ENCODE assay signal across 23 mouse cellular contexts in genomic region chr16:4827639-4828038, GRCm38 (mm10). TPM values are rescaled to one million over a fixed set of nuclear protein-coding genes. Genes with fewer than 3 reads are reported as not detected.
DNase-seq lines count a peak whose midpoint lies in the region; ATAC-seq and TF ChIP-seq lines count a peak whose summit lies in the region.
"Had no signal": no experiment of that assay in that cellular context is flagged by ENCODE, and none has a peak within 500 bp of the region (broad histone marks: within the 10 kb centered on the region; RNA-seq: fewer than 3 reads in every experiment).

No protein-coding gene starts in this region.

- no peaks in the 10 kb centered on the region for H3K4me1 ChIP-seq in heart, adult 2 months (ENCODE audit: control insufficient read depth, insufficient read depth, low read length)
- peaks cover 14% of the 10 kb centered on the region for H3K4me1 ChIP-seq in liver, adult 2 months (ENCODE audit: control insufficient read depth, insufficient read depth, low read length)
- H3K4me1 ChIP-seq in liver, postnatal 0 days (ENCODE audit: insufficient read depth): peaks cover 4% of the 10 kb centered on the region; the same call in 1 of the 2 replicates
- peaks cover 15% of the 10 kb centered on the region for H3K4me1 ChIP-seq in liver, embryonic 12.5 days

- no peak for TF ChIP-seq CTCF in heart, adult 2 months (IDR thresholded peaks at IDR 0.05)
- no peak for TF ChIP-seq CTCF in liver, adult 2 months (IDR thresholded peaks at IDR 0.05; ENCODE audit: low read depth, low read length)
- no peak for TF ChIP-seq CTCF in liver, postnatal 0 days (IDR thresholded peaks at IDR 0.05; ENCODE audit: low read depth)

- H3K27ac ChIP-seq in heart, adult 2 months: no peak overlapping the region
- peak overlapping the region; percentile 94 for H3K27ac ChIP-seq in liver, adult 2 months (replicated peaks; ENCODE audit: insufficient read depth, low read depth, low read length)
- H3K27ac ChIP-seq in liver, postnatal 0 days (ENCODE audit: low read depth): peak overlapping the region; percentile 97
- no peak overlapping the region for H3K27ac ChIP-seq in liver, embryonic 12.5 days

- H3K27me3 ChIP-seq in heart, adult 2 months (ENCODE audit: control insufficient read depth, insufficient read depth, low read length): no peaks in the 10 kb centered on the region
- no peaks in the 10 kb centered on the region for H3K27me3 ChIP-seq in liver, adult 2 months (ENCODE audit: control insufficient read depth, insufficient read depth, low read length)
- no peaks in the 10 kb centered on the region for H3K27me3 ChIP-seq in liver, postnatal 0 days (ENCODE audit: insufficient read depth, low read length)
- no peaks in the 10 kb centered on the region for H3K27me3 ChIP-seq in liver, embryonic 12.5 days (replicated peaks)
- H3K27me3 ChIP-seq: CH12.LX, Patski had no signal

- H3K9ac ChIP-seq in heart, adult 2 months (ENCODE audit: low read depth, low read length): no peak overlapping the region
- H3K9ac ChIP-seq in liver, adult 2 months (ENCODE audit: low read depth, low read length): no peak overlapping the region
- no peak overlapping the region for H3K9ac ChIP-seq in liver, postnatal 0 days (replicated peaks)
- H3K9ac ChIP-seq in liver, embryonic 12.5 days: no peak overlapping the region

- no peak overlapping the region for H3K4me2 ChIP-seq in liver, postnatal 0 days (ENCODE audit: low read depth, low read length)
- H3K4me2 ChIP-seq in liver, embryonic 12.5 days: no peak overlapping the region

- TF ChIP-seq EP300 in heart, adult 2 months (IDR thresholded peaks at IDR 0.05; ENCODE audit: insufficient read depth, low read depth, low read length): no peak
- TF ChIP-seq EP300 in liver, postnatal 0 days (IDR thresholded peaks at IDR 0.05; ENCODE audit: low read depth): no peak

- ATAC-seq in liver, postnatal 0 days: no peak
- no peak for ATAC-seq in liver, embryonic 12.5 days
- ATAC-seq: activated CD4-positive, CD25-positive, alpha-beta regulatory T cell, adult 4 months; CD4-positive, CD25-positive, alpha-beta regulatory T cell, adult 4 months; Patski had no signal

- intact Hi-C loops in heart, adult 2 months (cut with DNase I): no loop called here

- H3K79me2 ChIP-seq in heart, adult 2 months (replicated peaks; ENCODE audit: control insufficient read depth, insufficient read depth, low read length): no peaks in the 10 kb centered on the region
- H3K79me2 ChIP-seq in liver, adult 2 months (ENCODE audit: control insufficient read depth, insufficient read depth, low read length): peaks cover 3% of the 10 kb centered on the region; the same call in 1 of the 2 replicates

- no peaks in the 10 kb centered on the region for H3K36me3 ChIP-seq in heart, adult 2 months (ENCODE audit: control insufficient read depth, insufficient read depth, low read length)
- no peaks in the 10 kb centered on the region for H3K36me3 ChIP-seq in liver, adult 2 months (ENCODE audit: control insufficient read depth, insufficient read depth, low read length)
- no peaks in the 10 kb centered on the region for H3K36me3 ChIP-seq in liver, postnatal 0 days (replicated peaks; ENCODE audit: insufficient read depth, low read length)
- no peaks in the 10 kb centered on the region for H3K36me3 ChIP-seq in liver, embryonic 12.5 days
- H3K36me3 ChIP-seq: G1E had no signal

- DNase-seq in heart, adult 11 months: peak; percentile 4
- DNase-seq in heart, adult 2 months: no peak
- peak; percentile 72 for DNase-seq in liver, adult 2 months (ENCODE audit: extremely low read depth, low read depth, low spot score)
- no peak for DNase-seq in liver
- no peak for DNase-seq in liver, postnatal 0 days
- DNase-seq: adrenal gland, adult 2 months; adrenal gland, adult 8-10 months; adrenal gland, postnatal 10 days; adrenal gland, postnatal 14 days; adrenal gland, postnatal 25 days; adrenal gland, postnatal 36 days; B cell, adult 2 months; cerebellum, adult 11 months; cerebellum, adult 11-12 months; cerebellum, adult 18-20 months had no signal

- H3K4me3 ChIP-seq in heart, adult 2 months: no peak overlapping the region
- no peak overlapping the region for H3K4me3 ChIP-seq in liver, adult 2 months (ENCODE audit: insufficient read depth, low read depth, low read length)
- no peak overlapping the region for H3K4me3 ChIP-seq in liver, postnatal 0 days (ENCODE audit: low read depth, low read length)
- H3K4me3 ChIP-seq in liver, embryonic 12.5 days: no peak overlapping the region

- TF ChIP-seq POLR2A in heart, adult 2 months (IDR thresholded peaks at IDR 0.05; ENCODE audit: insufficient read depth, low read depth, low read length): no peak
- no peak for TF ChIP-seq POLR2A in liver, adult 2 months (IDR thresholded peaks at IDR 0.05; ENCODE audit: extremely low read depth, insufficient read depth, low read length)

- WGBS in heart, adult 2 months: 90% methylated on average over 5 of the region's 5 CpGs
- 60% methylated on average over 5 of the region's 5 CpGs for WGBS in liver, adult 2 months
- WGBS in liver, postnatal 0 days (ENCODE audit: insufficient replicate concordance): 76% methylated on average over 5 of the region's 5 CpGs
- WGBS in liver, embryonic 12.5 days (ENCODE audit: insufficient replicate concordance): 78% methylated on average over 5 of the region's 5 CpGs

- no peaks in the 10 kb centered on the region for H3K9me3 ChIP-seq in liver, postnatal 0 days (ENCODE audit: low read length)
- H3K9me3 ChIP-seq in liver, embryonic 12.5 days (replicated peaks): no peaks in the 10 kb centered on the region
- H3K9me3 ChIP-seq: G1E had no signal

RNA-seq across cellular contexts. Expression of gene 4930562C15Rik, which starts 7.6 kb away (rescaled TPM):
- total RNA-seq in heart, adult 2 months (2021): not detected
- 0.23 TPM in 1 of 2 replicates, not detected in the other for polyA plus RNA-seq in heart, adult 2 months (2012; rRNA removed)
- not detected in 2 replicates for total RNA-seq in liver, adult 2 months (2014; rRNA removed)
- polyA plus RNA-seq in liver, adult 2 months (2012; rRNA removed): not detected in 2 replicates
- polyA plus RNA-seq in liver, postnatal 0 days (2015; fragmentation: Nextera tagmentation; extraction: Ambion mirVana): 0.09 TPM in 1 of 2 replicates, not detected in the other
- polyA plus RNA-seq in liver, embryonic 12.5 days (2016; fragmentation: Nextera tagmentation; extraction: Ambion mirVana): 0.13 and 0.16 TPM in 2 replicates
- total RNA-seq: adrenal gland, adult 18-20 months; adrenal gland, adult 2 months; adrenal gland, postnatal 10 days; adrenal gland, postnatal 14 days; adrenal gland, postnatal 25 days; adrenal gland, postnatal 36 days had no signal
- polyA plus RNA-seq: adrenal gland, adult 2 months; brain, embryonic 14.5 days; G1E had no signal

RNA-seq across cellular contexts. Expression of gene Cdip1, which starts 37.5 kb away (rescaled TPM):
- 10 to 100 TPM; 58.4 to 65.6 TPM for total RNA-seq in heart, adult 2 months (2021)
- 94.3 and 100 TPM in 2 replicates for polyA plus RNA-seq in heart, adult 2 months (2012; rRNA removed)
- total RNA-seq in liver, adult 2 months (2014; rRNA removed): 46.2 and 47.4 TPM in 2 replicates
- 101 and 116 TPM in 2 replicates for polyA plus RNA-seq in liver, adult 2 months (2012; rRNA removed)
- polyA plus RNA-seq in liver, postnatal 0 days (2015; fragmentation: Nextera tagmentation; extraction: Ambion mirVana): 46.8 and 50.3 TPM in 2 replicates
- 24.9 and 25.7 TPM in 2 replicates for polyA plus RNA-seq in liver, embryonic 12.5 days (2016; fragmentation: Nextera tagmentation; extraction: Ambion mirVana)

RNA-seq across cellular contexts. Expression of gene Ubald1, which starts 52.5 kb away (rescaled TPM):
- total RNA-seq in heart, adult 2 months (2021): 10 to 100 TPM; 17.2 to 18.3 TPM
- polyA plus RNA-seq in heart, adult 2 months (2012; rRNA removed): 18.2 and 24.5 TPM in 2 replicates
- 4.0 and 7.1 TPM in 2 replicates for total RNA-seq in liver, adult 2 months (2014; rRNA removed)
- 13.6 and 15.5 TPM in 2 replicates for polyA plus RNA-seq in liver, adult 2 months (2012; rRNA removed)
- 15.6 and 16.7 TPM in 2 replicates for polyA plus RNA-seq in liver, postnatal 0 days (2015; fragmentation: Nextera tagmentation; extraction: Ambion mirVana)
- polyA plus RNA-seq in liver, embryonic 12.5 days (2016; fragmentation: Nextera tagmentation; extraction: Ambion mirVana): 14.7 and 16.8 TPM in 2 replicates

RNA-seq across cellular contexts. Expression of gene Mgrn1, which starts 58.4 kb away (rescaled TPM):
- 100 to 1,000 TPM; 148 to 168 TPM for total RNA-seq in heart, adult 2 months (2021)
- polyA plus RNA-seq in heart, adult 2 months (2012; rRNA removed): 274 and 284 TPM in 2 replicates
- 28.2 and 42.8 TPM in 2 replicates for total RNA-seq in liver, adult 2 months (2014; rRNA removed)
- 59.0 and 71.0 TPM in 2 replicates for polyA plus RNA-seq in liver, adult 2 months (2012; rRNA removed)
- polyA plus RNA-seq in liver, postnatal 0 days (2015; fragmentation: Nextera tagmentation; extraction: Ambion mirVana): 34.8 and 36.7 TPM in 2 replicates
- polyA plus RNA-seq in liver, embryonic 12.5 days (2016; fragmentation: Nextera tagmentation; extraction: Ambion mirVana): 29.8 and 31.1 TPM in 2 replicates

Comparison
In these comparisons a context has a peak if more than half of its experiments do, and no peak if none do; other contexts are left out.
1. DNase-seq: peak in heart, adult 11 months (single experiment) and liver, adult 2 months (single experiment); none in heart, adult 2 months (0 of 2), liver (single experiment) and liver, postnatal 0 days (single experiment).
2. H3K27ac ChIP-seq: peak in liver, adult 2 months (single experiment) and liver, postnatal 0 days (single experiment); none in heart, adult 2 months (single experiment) and liver, embryonic 12.5 days (single experiment).